Mouse (Mus musculus): ENCODE measurements around the gene E2f6.

DNA sequence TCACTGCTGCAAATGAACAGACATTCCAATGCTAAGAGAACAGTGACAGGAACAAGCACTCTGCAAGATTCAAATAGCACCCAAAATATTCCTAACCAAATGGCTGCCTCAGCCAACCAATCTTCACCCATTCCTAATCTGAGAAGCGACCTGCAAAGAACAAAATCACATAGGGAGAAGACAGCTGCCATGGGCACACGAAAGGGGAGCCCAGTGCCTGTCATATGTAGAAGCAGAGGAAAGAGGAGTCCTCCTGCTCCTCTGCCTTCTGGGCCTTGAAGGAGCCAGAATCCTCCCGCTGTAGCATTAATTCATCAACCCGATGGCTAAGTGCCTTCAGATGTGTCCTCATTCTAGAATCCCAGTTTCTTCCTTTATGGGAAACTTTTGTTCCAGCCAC is 73.8 kb downstream of the E2f6 start:
- TF ChIP-seq CTCF (IDR thresholded peaks at IDR 0.05; ENCODE audit: extremely low read depth, insufficient read depth, low read length) (no peak), POLR2A (IDR thresholded peaks at IDR 0.05; ENCODE audit: extremely low read depth, insufficient read depth, low read length) (no peak)

All from cortical plate, adult 2 months (tissue).